Mouse (Mus musculus) limb, embryonic 14.5 days (tissue): ENCODE results near the gene Eif2s2. TPM values are rescaled to one million over a fixed set of nuclear protein-coding genes. Genes with fewer than 3 reads are reported as not detected.
"Not testable (repeated sequence)": the region's sequence is repeated elsewhere in the genome, so short reads cannot be mapped to it uniquely, and the experiment has no call there.

Source experiments
- ATAC-seq: fragments of 200-750 bp; cut with Nextera tagmentation; 2 replicates; pipeline ENCODE4 v1.8.0; 2017; ENCODE audit warnings: low read depth, moderate number of reproducible peaks, moderate TSS enrichment; ENCODE audit not compliant: low FRiP score
- DNase-seq: peaks from one replicate; pipeline ENCODE4 v3.0.0-alpha.2; 2015; ENCODE audit warnings: low spot score
- H3K27ac ChIP-seq: fragments of 300-500 bp; sonication (generic); replicated peaks from 2 replicates; pipeline ENCODE4 v1.5.1; 2014; ENCODE audit warnings: low read depth, mild to moderate bottlenecking, low read length, moderate library complexity, mixed read lengths
- H3K27me3 ChIP-seq: fragments of 300-500 bp; sonication (generic); 2 replicates; pipeline ENCODE4 v1.6.1; 2014; ENCODE audit warnings: low read length, mixed read lengths; ENCODE audit not compliant: control insufficient read depth, insufficient read depth
- H3K36me3 ChIP-seq: fragments of 300-500 bp; sonication (generic); 2 replicates; pipeline ENCODE4 v1.6.1; 2014; ENCODE audit warnings: mild to moderate bottlenecking, low read length, moderate library complexity, mixed read lengths; ENCODE audit not compliant: control insufficient read depth, insufficient read depth
- H3K4me1 ChIP-seq: fragments of 300-500 bp; sonication (generic); 2 replicates; pipeline ENCODE4 v1.6.1; 2014; ENCODE audit warnings: antibody characterized with exemption, low read length, mixed read lengths; ENCODE audit not compliant: control insufficient read depth, insufficient read depth
- H3K4me2 ChIP-seq: fragments of 300-500 bp; sonication (generic); replicated peaks from 2 replicates; pipeline ENCODE4 v1.6.1; 2014; ENCODE audit warnings: low read depth, mild to moderate bottlenecking, low read length, moderate library complexity; ENCODE audit not compliant: severe bottlenecking
- H3K4me3 ChIP-seq: fragments of 300-500 bp; sonication (generic); replicated peaks from 2 replicates; pipeline ENCODE4 v1.5.1; 2014; ENCODE audit warnings: low read length
- H3K9ac ChIP-seq: fragments of 300-500 bp; sonication (generic); 2 replicates; pipeline ENCODE4 v1.6.1; 2014; ENCODE audit warnings: mild to moderate bottlenecking, low read depth, low read length, moderate library complexity; ENCODE audit not compliant: severe bottlenecking
- H3K9me3 ChIP-seq: fragments of 300-500 bp; sonication (generic); 2 replicates; pipeline ENCODE4 v1.6.1; 2016; ENCODE audit warnings: low read length; ENCODE audit not compliant: control insufficient read depth
- POLR2A ChIP-seq: fragments of 200-500 bp; IDR thresholded peaks from 2 replicates; pipeline ENCODE4 v1.8.0; 2012; ENCODE audit warnings: inconsistent platforms, mild to moderate bottlenecking, moderate library complexity, borderline replicate concordance; ENCODE audit not compliant: insufficient read depth, insufficient read length; ENCODE audit errors: extremely low read depth
- WGBS: fragments of 180-500 bp; shearing (Covaris S2); extraction: QIAGEN DNeasy Blood & Tissue Kit; methylation state at CpG from one replicate; pipeline ENCODE4 v1.1.7; 2014; 5-methylcytosine and 5-hydroxymethylcytosine counted together
- polyA plus RNA-seq, 2 experiments: library from polyadenylated mRNA; depleted of rRNA in 1 of 2; stranded (reverse) in 1 of 2; unstranded in 1 of 2; fragments of >200 nt; fragmentation: Nextera tagmentation in 1 of 2; extraction: Ambion mirVana in 1 of 2; gene quantifications; 2 replicates each; pipeline versions ENCODE4 v1.2.1 to v1.2.3; 2012 to 2014

The Eif2s2 gene
- polyA plus RNA-seq, 2 experiments, result 73.6 to 116 TPM

GRCm38 (mm10) chr2:154917866-154918641 is 25.3 kb upstream of the Eif2s2 start:
- no peaks in the 10 kb centered on the region for H3K27me3 ChIP-seq
- no peak for TF ChIP-seq POLR2A
- H3K27ac ChIP-seq, result no peak overlapping the region
- H3K9ac ChIP-seq, result no peak overlapping the region
- H3K4me1 ChIP-seq, result no peaks in the 10 kb centered on the region
- H3K9me3 ChIP-seq, result no peaks in the 10 kb centered on the region
- H3K4me3 ChIP-seq, result no peak overlapping the region
- H3K4me2 ChIP-seq, result no peak overlapping the region
- no peaks in the 10 kb centered on the region for H3K36me3 ChIP-seq
- ATAC-seq, result peak; percentile 73
- peak; percentile 46 for DNase-seq
- 42% methylated on average over 13 of the region's 13 CpGs for WGBS

- H3K9me3 ChIP-seq, result no peaks in the 10 kb centered on the region
- 14% methylated on average over 2 of the region's 2 CpGs for WGBS
- no peak overlapping the region for H3K9ac ChIP-seq
- H3K4me1 ChIP-seq, result no peaks in the 10 kb centered on the region
- no peak for TF ChIP-seq POLR2A
- no peak overlapping the region for H3K4me3 ChIP-seq
- no peak overlapping the region for H3K4me2 ChIP-seq
- H3K36me3 ChIP-seq, result no peaks in the 10 kb centered on the region
- DNase-seq (peak; percentile 24), ATAC-seq (no peak; the same call in 1 of the 2 replicates)
- H3K27ac ChIP-seq, result no peak overlapping the region
- no peaks in the 10 kb centered on the region for H3K27me3 ChIP-seq
These were observed 23.8 kb upstream of the Eif2s2 start for GRCm38 (mm10) chr2:154916547-154916946.

GRCm38 (mm10) chr2:154915922-154916541 is 23.3 kb upstream of the Eif2s2 start:
- no peak for TF ChIP-seq POLR2A
- no peak overlapping the region for H3K9ac ChIP-seq
- no peaks in the 10 kb centered on the region for H3K4me1 ChIP-seq
- no peaks in the 10 kb centered on the region for H3K36me3 ChIP-seq
- WGBS, result 24% methylated on average over 12 of the region's 12 CpGs
- no peak overlapping the region for H3K4me2 ChIP-seq
- DNase-seq, result peak; percentile 51
- H3K27me3 ChIP-seq, result no peaks in the 10 kb centered on the region
- ATAC-seq, result no peak; the same call in 1 of the 2 replicates
- no peak overlapping the region for H3K4me3 ChIP-seq
- H3K9me3 ChIP-seq, result no peaks in the 10 kb centered on the region
- H3K27ac ChIP-seq, result no peak overlapping the region

- H3K27me3 ChIP-seq, result no peaks in the 10 kb centered on the region
- ATAC-seq, result no peak
- H3K9ac ChIP-seq, result no peak overlapping the region
- H3K4me1 ChIP-seq, result no peaks in the 10 kb centered on the region
- 79% methylated on average over 6 of the region's 6 CpGs for WGBS
- no peak for TF ChIP-seq POLR2A
- H3K9me3 ChIP-seq, result no peaks in the 10 kb centered on the region
- DNase-seq, result no peak
- H3K4me2 ChIP-seq, result no peak overlapping the region
- no peaks in the 10 kb centered on the region for H3K36me3 ChIP-seq
- H3K27ac ChIP-seq, result no peak overlapping the region
- H3K4me3 ChIP-seq, result no peak overlapping the region
These were observed 17.1 kb upstream of the Eif2s2 start for GRCm38 (mm10) chr2:154909789-154910188.

- WGBS, result 61% methylated on average over 2 of the region's 2 CpGs
- not testable (repeated sequence) for H3K27me3 ChIP-seq, H3K4me2 ChIP-seq, H3K9me3 ChIP-seq, ATAC-seq, H3K4me1 ChIP-seq, DNase-seq, H3K4me3 ChIP-seq, H3K9ac ChIP-seq, H3K36me3 ChIP-seq, H3K27ac ChIP-seq
These were observed 15.5 kb upstream of the Eif2s2 start for GRCm38 (mm10) chr2:154908223-154908622.
